Mouse (Mus musculus): ENCODE measurements around the gene Jsrp1.

- TF ChIP-seq CTCF (IDR thresholded peaks at IDR 0.05; ENCODE audit: borderline replicate concordance, insufficient read depth, low read length) (no peak), POLR2A (IDR thresholded peaks at IDR 0.05; ENCODE audit: low read depth, low read length) (peak; percentile 93)
Measured at GRCm38 (mm10) chr10:80854913-80855748, 41.8 kb upstream of the Jsrp1 start, which contains the start of the genes Lsm7 and Sppl2b.
